Mouse (Mus musculus): ENCODE data around the gene Ubtf. TPM values are rescaled to one million over a fixed set of nuclear protein-coding genes. Genes with fewer than 3 reads are reported as not detected.
"Not testable (repeated sequence)": the region's sequence is repeated elsewhere in the genome, so short reads cannot be mapped to it uniquely, and the experiment has no call there.

Ubtf gene
- total RNA-seq, 4 experiments from 2014 or later = 31.5 to 41.6 (median 38.2) TPM

DNA sequence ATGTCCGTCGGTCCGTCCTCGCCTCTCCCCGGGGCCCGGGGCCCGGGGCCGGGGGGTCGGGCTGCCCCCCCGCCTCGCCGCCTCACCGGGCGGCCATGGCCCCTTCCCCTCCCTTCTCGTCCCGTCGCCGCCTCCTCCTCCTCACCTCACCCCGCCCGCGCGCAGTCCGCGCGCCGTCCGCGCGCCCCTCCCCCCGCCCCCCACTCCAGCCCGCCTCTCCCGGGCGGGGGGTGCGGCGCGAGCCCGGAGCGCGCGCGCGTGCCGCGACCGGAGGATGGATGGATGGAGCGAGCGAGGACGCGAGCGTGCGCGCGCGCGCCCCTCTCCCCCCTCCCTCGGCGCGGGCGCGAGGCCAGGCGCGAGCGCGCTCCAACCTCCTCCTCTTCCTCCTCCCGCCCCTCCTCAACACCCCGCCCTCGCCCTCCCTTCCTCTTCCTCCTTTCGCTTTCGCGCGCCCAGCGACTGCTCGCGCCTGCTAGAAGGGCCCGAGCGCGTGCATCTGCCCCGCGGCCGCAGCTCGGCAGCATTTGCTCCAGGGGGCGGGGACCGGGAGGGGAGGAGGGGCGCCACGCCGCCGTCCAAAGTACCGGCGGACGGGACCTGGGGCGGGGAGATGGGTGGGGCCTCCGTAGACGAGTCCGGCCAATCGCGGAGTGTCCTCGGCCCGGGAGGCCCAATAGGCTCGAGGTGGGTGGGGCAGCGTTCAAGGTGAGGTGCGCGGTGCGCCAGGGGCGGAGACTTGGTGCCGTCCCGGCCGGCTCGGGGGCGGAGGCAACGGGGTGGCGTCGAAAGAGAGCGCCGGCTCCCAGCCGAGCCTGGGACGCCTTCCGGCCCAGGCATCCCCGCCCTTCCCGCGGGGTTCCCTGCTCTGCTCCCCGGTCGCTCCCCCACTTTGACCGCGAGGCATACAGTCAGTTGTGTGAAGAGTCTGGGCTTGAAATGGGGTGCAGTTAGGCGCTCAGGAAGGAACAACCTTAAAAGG lies 22.8 kb downstream of the Ubtf start, which contains the start of gene Atxn7l3:
Gene Atxn7l3 (minus strand): TSS at position 141 of the 982 bp plus-strand sequence.
- peak; percentile 97 to 99 for DNase-seq (ENCODE audit: low spot score in 2 of 2)

DNA sequence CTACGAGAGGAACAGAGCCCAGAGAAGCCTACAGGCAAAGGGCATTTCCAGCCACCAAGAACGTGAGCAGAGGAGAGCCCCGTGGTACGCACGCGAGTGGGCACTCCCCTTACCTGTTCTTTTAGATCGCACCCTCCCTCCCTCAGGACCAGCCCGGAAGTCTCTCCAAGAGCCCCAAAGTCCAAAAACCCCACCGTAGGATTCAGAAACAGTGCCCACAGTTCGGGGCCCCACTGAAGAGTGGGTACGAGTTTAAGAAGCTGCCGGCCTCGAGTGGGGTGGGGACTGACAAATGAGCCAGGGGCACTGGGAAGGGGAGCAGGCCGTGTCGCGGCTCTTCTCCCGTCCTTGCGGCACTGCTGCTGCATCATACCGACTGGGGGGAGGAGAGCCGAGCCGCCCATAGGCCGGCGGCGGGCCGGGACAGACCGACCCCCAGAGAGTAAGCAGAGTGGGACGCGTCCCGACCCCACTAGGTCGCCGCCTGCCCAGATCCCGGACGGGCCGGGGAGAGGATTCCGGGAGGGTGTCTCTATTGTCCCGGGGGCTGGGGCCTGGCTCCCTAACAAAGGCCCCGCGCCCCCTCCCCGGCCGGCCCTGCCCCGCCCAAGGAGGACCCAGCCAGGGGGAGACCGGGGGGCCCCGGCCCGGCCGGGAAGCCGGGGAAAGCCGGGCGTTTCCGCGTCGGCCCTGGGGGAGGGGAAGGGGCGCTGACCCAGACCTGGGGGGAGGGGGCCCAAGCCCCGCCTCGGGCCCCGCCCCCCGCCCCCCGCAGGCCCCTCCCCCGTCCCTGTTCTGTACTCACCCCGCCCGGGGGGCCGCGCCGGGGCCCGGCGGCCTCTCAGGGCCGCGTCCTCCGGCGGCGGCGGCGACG lies 23.7 kb downstream of the Ubtf start:
- no peak for DNase-seq (ENCODE audit: low spot score in 2 of 2)

- DNase-seq (ENCODE audit: low spot score in 2 of 2) = no peak
Measured at GRCm38 (mm10) chr11:102294887-102295597, 24.5 kb downstream of the Ubtf start.

GRCm38 (mm10) chr11:102294416-102294815 lies 25.1 kb downstream of the Ubtf start:
- DNase-seq (ENCODE audit: low spot score in 2 of 2) = no peak

DNA sequence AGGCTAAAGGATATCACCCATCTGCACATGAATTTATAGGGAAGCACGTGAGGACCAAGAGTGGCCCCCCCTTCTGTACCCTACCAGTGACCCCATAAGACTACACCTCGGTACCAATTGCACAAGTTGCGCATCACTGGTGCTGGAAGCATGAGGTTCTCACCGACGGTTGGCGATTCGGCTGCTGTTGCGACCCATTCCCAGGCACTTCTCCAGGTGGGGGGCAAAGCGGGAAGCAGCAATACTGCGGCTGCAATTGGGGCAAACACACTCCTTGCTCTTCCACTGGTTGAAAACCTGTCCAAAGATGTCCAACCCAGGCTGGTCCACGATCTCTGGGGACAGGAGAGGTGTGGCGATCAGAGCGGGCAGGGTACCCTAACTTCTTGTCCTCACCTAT lies 25.6 kb downstream of the Ubtf start:
- no peak for DNase-seq (ENCODE audit: low spot score in 2 of 2)

DNA sequence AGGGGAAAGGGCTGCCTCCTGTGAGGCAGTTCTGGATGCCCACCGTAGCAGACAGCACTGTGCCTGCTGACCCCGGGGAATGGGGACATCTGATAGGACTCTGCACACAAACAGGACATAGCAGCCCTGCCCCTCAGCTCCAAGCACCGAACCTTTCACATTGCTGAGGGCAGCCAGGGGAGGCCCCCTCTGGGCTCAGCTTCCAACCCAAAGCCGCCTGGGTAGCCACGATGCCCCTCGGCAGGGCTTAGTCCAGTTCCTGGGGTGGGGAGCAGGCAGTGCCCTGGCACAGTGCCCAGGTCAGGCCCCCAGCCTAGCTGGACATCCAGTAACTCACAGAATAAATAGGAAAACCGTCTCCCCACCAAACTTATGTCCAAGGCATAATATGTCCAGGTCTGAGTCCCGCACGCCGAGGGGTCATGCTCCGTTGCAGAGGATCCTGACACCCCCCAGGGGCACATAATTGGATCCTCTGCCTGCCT lies 28.4 kb downstream of the Ubtf start:
- no peak for DNase-seq (ENCODE audit: low spot score in 2 of 2)

- DNase-seq (ENCODE audit: low spot score in 2 of 2) = no peak
Measured at GRCm38 (mm10) chr11:102290141-102290540, 29.4 kb downstream of the Ubtf start.

GRCm38 (mm10) chr11:102289511-102290100 lies 29.9 kb downstream of the Ubtf start:
- DNase-seq (ENCODE audit: low spot score in 2 of 2) = no peak

DNA sequence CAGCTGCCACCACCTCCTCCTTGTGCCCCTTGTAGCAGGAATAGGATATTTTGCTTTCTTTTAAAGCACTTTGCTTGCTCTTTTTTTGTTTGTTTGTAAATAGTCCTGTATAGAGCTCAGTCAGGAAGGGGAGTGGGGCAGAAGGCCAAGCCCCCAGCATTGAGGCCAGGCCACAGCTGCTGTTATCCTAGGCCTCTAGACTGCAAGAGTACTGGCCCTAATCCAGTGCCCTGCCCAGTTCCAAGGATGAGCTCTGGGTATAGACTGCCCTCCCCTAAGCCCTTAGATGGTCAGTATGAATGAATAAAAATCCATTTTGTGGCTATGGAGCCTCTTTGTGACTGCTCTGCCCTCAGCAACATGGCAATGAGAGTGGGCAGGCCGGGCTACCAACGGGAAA lies 30.6 kb downstream of the Ubtf start:
- no peak for DNase-seq (ENCODE audit: low spot score in 2 of 2)

GRCm38 (mm10) chr11:102288027-102288804 lies 31.3 kb downstream of the Ubtf start:
- no peak for DNase-seq (ENCODE audit: low spot score in 2 of 2)

DNA sequence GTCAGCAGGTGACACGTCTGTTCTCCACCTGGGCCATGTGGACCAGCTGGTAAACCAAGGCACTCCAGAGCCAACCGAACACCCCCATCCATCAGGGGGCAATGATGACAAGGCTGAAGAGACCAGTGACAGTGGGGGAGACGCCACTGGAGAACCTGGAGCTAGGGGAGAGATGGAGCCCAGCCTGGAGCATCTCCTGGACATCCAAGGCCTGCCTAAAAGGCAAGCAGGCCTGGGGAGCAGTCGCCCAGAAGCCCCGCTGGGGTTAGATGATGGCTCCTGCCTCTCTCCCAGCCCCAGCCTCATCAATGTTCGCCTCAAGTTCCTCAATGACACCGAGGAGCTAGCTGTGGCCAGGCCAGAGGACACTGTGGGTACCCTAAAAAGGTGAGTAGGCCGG lies 32.1 kb downstream of the Ubtf start:
- DNase-seq (ENCODE audit: low spot score in 2 of 2) = no peak

- DNase-seq (ENCODE audit: low spot score in 2 of 2) = no peak
Measured at GRCm38 (mm10) chr11:102285095-102285834, 34.3 kb downstream of the Ubtf start.

DNA sequence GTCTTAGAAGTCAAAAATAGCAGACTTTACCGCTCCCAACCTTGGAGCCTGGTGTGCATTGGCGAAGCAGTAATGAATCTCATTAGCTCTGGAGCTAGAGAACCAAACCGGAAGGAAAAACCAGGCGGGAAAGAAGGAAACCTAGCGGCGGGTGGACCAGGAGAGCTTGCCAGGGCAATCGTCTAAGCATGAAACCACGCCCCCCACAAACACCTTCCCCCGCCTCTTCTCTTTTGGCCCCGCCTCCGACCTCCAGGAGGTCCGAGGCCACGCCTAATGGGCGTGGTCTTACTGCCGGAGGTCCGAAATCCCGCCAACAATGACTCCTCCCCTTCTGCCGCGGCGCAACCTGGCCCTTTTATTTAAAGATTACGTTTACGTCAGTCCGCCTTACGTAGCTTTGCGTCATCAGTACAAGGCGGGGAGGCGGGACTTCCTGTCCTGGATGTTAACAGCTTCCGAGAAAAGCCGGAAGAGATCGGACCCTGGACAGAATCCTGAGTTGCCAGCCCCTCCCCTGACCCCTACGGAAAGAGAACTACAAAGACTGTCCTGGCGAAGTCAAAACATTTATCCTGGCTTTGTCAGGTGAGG lies 34.9 kb downstream of the Ubtf start, which contains the start of gene Tmub2:
Gene Tmub2 (plus strand): TSS at position 431 of the 594 bp plus-strand sequence.
- DNase-seq (ENCODE audit: low spot score in 2 of 2) = peak; percentile 95 to 97

DNA sequence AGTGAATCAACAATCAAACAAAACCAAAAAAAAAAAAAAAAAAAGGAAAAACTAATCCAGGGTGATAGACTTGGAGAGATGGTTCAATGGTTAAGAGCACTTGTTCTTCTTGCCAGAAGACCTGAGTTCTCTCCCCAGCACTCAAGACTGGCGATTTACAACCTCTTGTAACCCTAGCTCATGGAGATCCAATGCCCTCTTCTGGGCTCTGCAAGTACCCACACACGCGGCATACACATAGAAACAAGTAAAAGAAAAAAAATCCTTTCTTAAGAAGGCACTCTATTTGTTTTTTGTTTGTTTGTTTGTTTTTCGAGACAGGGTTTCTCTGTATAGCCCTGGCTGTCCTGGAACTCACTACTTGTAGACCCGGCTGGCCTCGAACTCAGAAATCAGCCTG lies 35.6 kb downstream of the Ubtf start:
- DNase-seq (ENCODE audit: low spot score in 2 of 2) = no peak

DNA sequence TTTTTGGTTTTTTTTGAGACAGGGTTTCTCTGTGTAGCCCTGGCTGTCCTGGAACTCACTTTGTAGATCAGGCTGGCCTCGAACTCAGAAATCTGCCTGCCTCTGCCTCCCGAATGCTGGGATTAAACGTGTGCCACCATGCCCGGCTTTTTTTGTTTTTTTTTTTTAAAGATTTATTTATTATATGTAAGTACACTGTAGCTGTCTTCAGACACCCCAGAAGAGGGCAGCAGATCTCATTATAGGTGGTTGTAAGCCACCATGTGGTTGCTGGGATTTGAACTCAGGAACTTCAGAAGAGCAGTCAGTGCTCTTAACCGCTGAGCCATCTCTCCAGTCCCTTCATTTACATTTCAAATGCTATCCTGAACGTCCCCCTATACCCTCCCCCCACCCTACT lies 39.3 kb downstream of the Ubtf start:
- not testable (repeated sequence) for DNase-seq (ENCODE audit: low spot score in 2 of 2)

DNA sequence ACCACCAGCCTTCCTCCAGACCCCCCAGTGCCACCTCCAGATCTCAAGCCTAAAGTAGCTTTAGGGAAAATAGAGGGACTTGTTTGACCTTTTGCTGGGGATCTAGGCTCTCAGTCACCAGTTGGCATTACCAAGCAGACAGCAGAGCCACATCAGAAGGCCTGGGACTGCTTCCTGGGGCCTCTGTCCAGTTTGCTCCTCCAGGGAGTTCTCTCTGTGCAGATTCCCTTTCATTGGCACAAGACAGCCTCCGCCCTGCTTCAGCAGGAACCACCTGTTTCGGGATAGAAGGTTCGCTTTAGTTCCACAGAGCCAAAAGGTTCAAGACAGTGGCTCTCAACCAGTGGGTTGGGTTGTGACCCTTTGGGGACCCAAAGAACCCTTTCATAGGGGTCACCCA lies 39.9 kb downstream of the Ubtf start:
- DNase-seq (ENCODE audit: low spot score in 2 of 2) = peak; percentile 55 to 63

DNA sequence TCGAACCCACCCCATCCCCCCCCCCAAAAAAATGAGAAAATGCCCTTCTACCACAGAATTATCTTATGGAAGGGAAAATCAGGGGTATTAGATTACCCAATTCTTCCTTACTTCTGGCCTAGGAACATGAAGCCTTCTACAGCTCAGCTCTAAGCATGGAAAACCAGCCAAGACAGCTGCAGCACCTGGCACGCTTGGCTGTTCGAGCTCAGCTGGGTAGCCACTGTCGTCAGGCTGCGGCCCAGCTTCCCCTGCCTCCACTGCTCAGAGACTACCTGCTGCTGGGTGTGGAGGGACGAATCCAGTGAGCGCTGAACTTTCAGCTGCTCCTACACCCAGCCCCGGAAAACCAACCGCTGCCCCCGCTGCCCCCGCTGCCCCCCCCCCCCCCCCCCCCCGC lies 41.8 kb downstream of the Ubtf start:
- peak in 1 of 2 experiments; percentile 47 for DNase-seq (ENCODE audit: low spot score in 2 of 2)

GRCm38 (mm10) chr11:102276411-102276915 lies 43.1 kb downstream of the Ubtf start:
- DNase-seq (ENCODE audit: low spot score in 2 of 2) = no peak

Measured in gastrocnemius, adult 8-10 months (tissue).